Mouse (Mus musculus): Measurements from ENCODE around the gene Ece1. TPM values are rescaled to one million over a fixed set of nuclear protein-coding genes. Genes with fewer than 3 reads are reported as not detected.
A peak's percentile ranks its signal among the peaks of the same experiment; 100 is the strongest.

Ece1 gene
- total RNA-seq, 2 experiments from 2014 or later = 82.0 to 87.9 TPM

DNA sequence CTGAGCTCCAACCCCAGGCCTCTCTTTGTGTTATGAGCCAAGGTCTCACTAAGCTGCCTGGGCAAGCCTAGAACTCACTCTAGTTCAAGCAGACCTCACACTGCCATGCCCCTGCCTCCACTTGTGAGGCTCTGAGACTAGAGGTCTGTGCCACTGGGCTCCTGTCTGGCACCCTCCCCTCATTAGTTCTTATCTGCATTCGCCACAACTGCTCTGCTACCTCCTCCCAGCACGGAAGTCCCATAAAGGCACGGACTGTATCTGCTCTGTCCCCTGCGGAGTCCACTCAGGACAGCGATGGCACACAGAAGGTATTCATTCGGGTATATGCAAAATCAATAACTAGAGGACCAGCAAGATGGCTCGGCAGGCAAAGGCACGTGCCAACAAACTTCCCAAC is 19.4 kb downstream of the Ece1 start:
- DNase-seq (ENCODE audit: low spot score in 2 of 2) = no peak

DNA sequence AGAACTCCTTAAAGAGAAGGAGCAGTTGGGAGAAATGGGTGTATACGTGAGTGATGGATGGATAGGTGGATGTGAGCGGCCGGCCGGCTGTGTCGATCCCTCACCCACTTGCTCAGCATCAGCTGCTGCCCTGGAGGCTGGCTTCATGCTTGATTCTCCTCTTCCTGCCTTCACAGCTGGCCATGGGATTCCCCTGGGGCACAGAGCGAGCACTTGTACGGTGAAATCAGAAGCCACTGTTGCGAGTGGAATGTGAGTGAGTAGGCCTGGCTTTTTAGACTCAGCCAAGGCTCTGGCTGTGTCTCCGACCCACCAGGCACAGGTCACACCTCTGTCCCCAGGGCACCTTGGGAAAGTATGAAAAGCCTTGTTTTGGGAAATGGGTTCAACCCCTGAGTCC is 20.6 kb downstream of the Ece1 start:
- DNase-seq (ENCODE audit: low spot score in 2 of 2) = no peak

- no peak for DNase-seq (ENCODE audit: low spot score in 2 of 2)
Measured at GRCm38 (mm10) chr4:137883513-137884150, 21.6 kb downstream of the Ece1 start.

DNA sequence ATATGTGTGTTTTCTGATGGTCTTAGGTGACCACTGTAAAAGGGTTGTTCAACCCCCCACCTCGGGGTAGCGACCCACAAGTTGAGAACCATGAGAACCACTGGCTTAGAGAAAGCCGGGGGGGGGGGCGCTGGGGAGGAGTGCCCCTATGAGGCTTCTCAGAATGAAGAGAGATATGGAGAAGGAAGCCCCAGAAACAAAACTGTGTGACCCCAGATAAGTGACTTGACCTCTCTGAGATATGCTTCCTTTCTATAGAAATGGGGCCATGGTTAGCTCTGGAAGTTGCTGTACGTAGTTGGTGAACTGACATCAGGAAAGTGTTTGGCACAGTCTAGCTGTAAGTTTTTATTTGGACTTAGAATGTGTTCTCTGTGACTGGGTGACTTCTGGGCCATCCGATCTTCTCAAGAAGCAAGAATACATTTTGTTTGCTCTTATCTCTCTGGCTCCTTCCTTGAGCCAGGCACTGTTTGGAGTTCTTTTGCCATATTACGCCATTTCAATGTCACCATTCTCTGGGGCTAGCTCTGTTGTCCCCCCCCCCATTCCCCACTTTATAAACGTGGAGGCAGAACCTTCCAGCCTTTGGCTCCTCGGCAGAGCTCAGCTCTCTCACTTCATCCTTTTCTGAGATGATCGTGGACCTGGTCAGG is 25.4 kb downstream of the Ece1 start:
- DNase-seq (ENCODE audit: low spot score in 2 of 2) = no peak

DNA sequence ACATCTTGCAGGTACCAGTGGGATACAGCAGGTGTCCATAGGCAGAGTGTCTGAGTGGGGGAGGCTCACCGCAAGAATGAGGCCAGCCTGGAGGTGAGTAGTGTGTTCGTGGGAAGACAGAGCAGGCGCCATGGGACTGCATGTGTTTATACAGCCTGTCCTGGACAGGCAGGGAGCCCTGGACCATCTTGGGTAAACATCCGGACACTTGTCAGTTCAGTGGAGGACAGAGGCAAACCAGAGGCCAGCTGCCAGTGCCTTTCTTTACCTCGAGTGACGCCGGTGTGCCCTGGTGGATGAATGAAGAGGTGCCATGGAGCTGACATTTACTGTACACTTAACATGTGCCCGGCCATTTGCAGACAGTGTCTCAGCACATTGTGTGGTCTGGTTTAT is 26.0 kb downstream of the Ece1 start:
- DNase-seq (ENCODE audit: low spot score in 2 of 2) = no peak

- no peak for DNase-seq (ENCODE audit: low spot score in 2 of 2)
Measured at GRCm38 (mm10) chr4:137890596-137890995, 28.6 kb downstream of the Ece1 start.

- no peak for DNase-seq (ENCODE audit: low spot score in 2 of 2)
Measured at GRCm38 (mm10) chr4:137891553-137892145, 29.6 kb downstream of the Ece1 start.

DNA sequence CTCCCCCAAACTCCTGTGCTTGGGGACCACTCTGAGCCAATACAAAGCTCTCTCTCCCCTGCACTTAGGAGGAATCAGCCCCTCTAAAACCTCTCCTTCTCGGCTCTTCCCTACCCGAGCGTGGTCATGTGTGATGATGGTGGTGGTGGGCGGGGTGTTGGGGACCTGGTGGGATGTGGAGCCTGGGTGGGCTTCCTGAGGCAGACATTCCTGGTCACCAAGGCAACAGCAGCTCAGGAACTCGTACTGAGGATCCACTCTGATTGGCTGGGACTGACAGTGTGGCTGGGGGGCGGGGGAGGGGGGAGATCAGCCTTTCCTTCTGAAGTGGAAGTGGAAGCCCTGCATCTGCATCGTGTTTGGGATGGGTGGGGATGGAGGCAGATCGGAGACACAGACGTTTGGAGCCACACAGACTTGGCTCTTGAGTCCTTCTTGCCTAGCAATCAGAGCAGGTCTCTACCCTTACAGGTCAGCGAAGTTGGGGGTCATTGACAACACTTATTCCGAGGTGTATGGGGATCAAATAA is 30.7 kb downstream of the Ece1 start:
- DNase-seq (ENCODE audit: low spot score in 2 of 2) = no peak

GRCm38 (mm10) chr4:137896612-137897297 is 34.7 kb downstream of the Ece1 start:
- peak in 1 of 2 experiments; percentile 34 for DNase-seq (ENCODE audit: low spot score in 2 of 2)

DNA sequence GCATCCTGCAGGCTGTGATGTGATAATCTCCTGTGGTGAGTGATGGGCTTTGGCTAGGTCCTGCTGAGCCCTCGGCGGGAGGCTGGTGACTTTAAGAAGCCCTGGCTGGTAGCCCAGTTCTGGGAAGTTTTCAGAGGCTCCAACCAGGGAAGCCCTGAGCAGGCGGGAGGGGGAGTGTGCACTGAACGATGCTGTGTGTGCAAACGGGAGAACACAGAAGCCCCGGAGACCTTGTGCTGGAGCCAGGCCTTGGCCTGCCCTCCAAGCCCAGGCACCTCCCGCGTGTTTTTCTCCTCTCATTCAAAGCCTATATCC is 35.2 kb downstream of the Ece1 start:
- peak; percentile 51 to 67 for DNase-seq (ENCODE audit: low spot score in 2 of 2)

DNA sequence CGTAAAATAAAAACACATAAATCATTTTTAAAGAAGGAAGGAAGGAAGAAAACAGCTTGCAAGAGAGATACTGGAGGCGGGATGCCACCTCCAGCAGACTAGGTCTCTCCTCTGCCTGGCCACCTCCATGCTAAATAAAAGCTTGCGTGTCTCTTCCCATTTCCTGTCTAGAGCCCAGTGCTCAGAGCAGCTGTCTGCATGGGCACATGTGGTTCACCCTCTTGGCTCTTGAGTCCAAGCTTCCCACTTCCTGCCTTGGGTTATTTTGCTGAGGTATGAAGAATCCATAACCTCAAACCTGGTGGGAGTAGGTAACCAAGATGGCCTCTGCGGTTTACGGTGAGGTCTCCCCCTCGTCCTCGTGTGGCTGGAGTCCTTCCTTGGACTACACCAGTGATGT is 36.5 kb downstream of the Ece1 start:
- no peak for DNase-seq (ENCODE audit: low spot score in 2 of 2)

DNA sequence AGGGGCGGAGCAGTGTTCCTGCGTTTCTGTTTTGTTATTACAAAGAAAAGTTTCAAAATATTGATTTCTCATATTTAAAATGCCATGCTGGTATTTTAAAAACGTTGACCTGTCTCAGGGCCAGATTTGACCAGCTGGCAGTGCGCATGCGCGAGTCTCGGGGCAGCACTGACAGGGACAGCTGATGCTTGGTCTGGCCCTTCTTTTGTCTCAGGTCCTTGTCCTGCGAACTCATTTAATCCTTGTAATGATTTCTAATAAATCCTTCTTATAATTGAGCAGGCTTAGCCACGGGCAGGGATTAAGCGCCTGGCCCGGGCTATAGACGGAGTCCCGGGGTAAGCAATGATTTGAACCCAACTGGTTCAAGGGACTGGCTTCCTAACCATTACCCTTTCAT is 40.2 kb downstream of the Ece1 start:
- no peak for DNase-seq (ENCODE audit: low spot score in 2 of 2)

GRCm38 (mm10) chr4:137902873-137903272 is 40.8 kb downstream of the Ece1 start:
- DNase-seq (ENCODE audit: low spot score in 2 of 2) = no peak

DNA sequence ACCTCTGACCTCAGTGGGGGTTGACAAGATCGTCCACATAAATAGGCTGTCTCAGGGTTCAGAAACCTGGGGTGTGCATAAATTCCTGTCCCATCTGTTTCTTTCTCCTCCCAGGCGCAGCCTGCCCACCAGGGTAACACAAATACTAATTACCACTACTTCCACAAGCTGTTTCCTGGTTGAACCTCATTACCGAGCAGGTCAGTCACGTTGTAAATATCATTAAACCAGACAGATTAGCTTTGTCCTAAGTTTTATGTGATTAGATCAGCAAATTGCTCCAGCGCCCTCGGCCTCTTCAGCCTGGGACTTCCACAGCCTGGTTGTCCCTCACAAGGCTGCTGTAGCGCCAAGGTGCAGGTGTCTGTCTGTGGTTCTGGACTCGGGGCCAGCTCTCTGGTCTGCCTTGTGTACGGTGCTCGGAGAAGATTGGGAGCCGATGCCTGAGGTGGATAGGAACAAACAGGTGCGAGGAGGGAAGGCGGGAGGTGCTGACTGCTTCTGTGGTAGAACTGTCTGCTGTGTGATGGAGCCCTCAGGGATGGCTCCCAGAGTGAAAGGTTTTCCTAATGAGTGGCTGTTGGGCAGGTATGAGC is 43.0 kb downstream of the Ece1 start:
- no peak for DNase-seq (ENCODE audit: low spot score in 2 of 2)

DNA sequence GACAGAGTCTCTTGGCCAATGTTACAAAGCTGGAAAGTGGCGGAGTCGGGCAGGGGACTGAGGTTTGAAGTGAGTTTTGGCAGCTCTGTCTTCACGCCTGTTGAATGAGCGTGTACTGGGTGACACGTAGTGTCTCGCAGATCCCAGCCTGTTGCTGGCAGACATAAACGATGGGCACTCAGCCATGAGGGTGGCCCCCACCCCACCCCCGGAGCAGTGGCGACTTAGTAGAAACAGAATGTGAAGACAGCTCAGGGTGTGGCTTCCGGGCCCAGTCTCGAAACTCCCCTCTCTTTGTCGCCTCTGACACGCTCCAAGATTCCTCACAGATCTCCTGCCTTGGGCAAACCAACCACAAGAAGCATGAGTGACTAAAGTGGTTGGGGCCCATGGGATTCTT is 45.9 kb downstream of the Ece1 start:
- DNase-seq (ENCODE audit: low spot score in 2 of 2) = no peak

GRCm38 (mm10) chr4:137908489-137908888 is 46.5 kb downstream of the Ece1 start:
- DNase-seq (ENCODE audit: low spot score in 2 of 2) = no peak

- DNase-seq (ENCODE audit: low spot score in 2 of 2) = no peak
Measured at GRCm38 (mm10) chr4:137908915-137909314, 46.9 kb downstream of the Ece1 start.

GRCm38 (mm10) chr4:137909471-137909870 is 47.4 kb downstream of the Ece1 start:
- DNase-seq (ENCODE audit: low spot score in 2 of 2) = no peak

- DNase-seq (ENCODE audit: low spot score in 2 of 2) = no peak
Measured at GRCm38 (mm10) chr4:137910382-137911009, 48.5 kb downstream of the Ece1 start.

DNA sequence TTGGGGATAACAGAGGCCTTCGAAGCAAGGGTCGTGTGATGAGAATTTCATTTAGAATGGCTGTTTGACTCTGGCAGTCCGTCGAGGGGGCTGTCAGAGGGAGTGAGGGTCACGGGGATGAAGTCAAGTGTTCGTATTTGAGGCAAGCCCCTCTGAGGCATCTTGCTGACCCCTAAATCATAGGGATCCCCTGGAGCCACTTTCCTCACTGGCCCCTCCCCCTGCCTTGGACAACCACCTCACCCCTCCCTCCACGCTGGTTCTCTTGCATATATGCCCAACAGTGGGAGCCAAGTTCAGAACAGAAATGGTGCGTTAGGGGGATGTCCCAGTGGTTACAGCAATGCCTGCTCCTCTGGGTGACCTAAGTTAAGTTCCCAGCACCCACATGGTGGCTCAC is 49.6 kb downstream of the Ece1 start:
- no peak for DNase-seq (ENCODE audit: low spot score in 2 of 2)

DNA sequence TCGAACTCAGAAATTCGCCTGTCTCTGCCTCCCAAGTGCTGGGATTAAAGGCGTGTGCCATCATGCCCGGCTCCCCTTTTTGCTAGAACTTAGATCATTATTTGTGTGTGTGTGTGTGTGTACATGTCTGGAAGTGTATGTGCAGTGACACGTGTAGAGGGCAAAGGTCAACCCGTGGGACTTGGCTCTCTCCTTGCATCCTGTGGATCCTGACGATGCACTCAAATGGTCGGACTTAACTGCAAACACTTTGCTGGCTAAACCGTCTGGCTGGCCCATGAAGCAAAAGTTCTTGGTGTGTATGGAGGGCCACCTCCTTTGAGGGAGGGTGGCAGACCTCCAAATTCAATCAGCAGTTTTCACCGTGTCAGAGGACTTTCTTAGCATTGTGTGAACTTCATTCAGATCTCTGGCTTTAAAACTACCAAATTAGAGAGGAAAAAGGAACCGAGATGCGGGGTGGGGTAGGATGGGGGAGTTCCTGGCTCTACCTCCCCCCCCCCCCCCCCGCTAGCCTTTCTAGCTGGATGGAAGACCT is 50.8 kb downstream of the Ece1 start:
- DNase-seq (ENCODE audit: low spot score in 2 of 2) = no peak

Data from left cerebral cortex, adult 18-20 months (tissue).